Mouse (Mus musculus) hindbrain, embryonic 11.5 days (tissue): ENCODE measurements around the gene Zhx3. TPM values are rescaled to one million over a fixed set of nuclear protein-coding genes. Genes with fewer than 3 reads are reported as not detected.

Experiments
- ATAC-seq: fragments of 200-750 bp; cut with Nextera tagmentation; 2 replicates; pipeline ENCODE4 v1.8.0; 2017; ENCODE audit warnings: mild to moderate bottlenecking, moderate TSS enrichment, moderate library complexity; ENCODE audit not compliant: low FRiP score
- DNase-seq: peaks from one replicate; pipeline ENCODE4 v3.0.0-alpha.2; 2015; ENCODE audit warnings: low spot score
- H3K27ac ChIP-seq: fragments of 300-500 bp; sonication (generic); 2 replicates; pipeline ENCODE4 v1.5.1; 2014; ENCODE audit warnings: mild to moderate bottlenecking, low read depth, low read length
- H3K27me3 ChIP-seq: fragments of 300-500 bp; sonication (generic); 2 replicates; pipeline ENCODE4 v1.6.1; 2014; ENCODE audit warnings: mild to moderate bottlenecking, low read length, moderate library complexity, mixed read lengths; ENCODE audit not compliant: control insufficient read depth, insufficient read depth
- H3K36me3 ChIP-seq: fragments of 300-500 bp; sonication (generic); 2 replicates; pipeline ENCODE4 v1.6.1; 2014; ENCODE audit warnings: mild to moderate bottlenecking, low read length, moderate library complexity, mixed read lengths; ENCODE audit not compliant: control insufficient read depth, insufficient read depth
- H3K4me1 ChIP-seq: fragments of 300-500 bp; sonication (generic); replicated peaks from 2 replicates; pipeline ENCODE4 v1.6.1; 2014; ENCODE audit warnings: low read length, mixed read lengths; ENCODE audit not compliant: control insufficient read depth, insufficient read depth
- H3K4me2 ChIP-seq: fragments of 300-500 bp; sonication (generic); replicated peaks from 2 replicates; pipeline ENCODE4 v1.6.1; 2014; ENCODE audit warnings: mild to moderate bottlenecking, low read depth, low read length
- H3K4me3 ChIP-seq: fragments of 300-500 bp; sonication (generic); 2 replicates; pipeline ENCODE4 v1.5.1; 2014; ENCODE audit warnings: low read depth, low read length
- H3K9ac ChIP-seq: fragments of 300-500 bp; sonication (generic); 2 replicates; pipeline ENCODE4 v1.6.1; 2014; ENCODE audit warnings: low read depth, low read length
- H3K9me3 ChIP-seq: fragments of 300-500 bp; sonication (generic); 2 replicates; pipeline ENCODE4 v1.6.1; 2016; ENCODE audit warnings: low read length; ENCODE audit not compliant: control insufficient read depth
- WGBS: fragments of 180-500 bp; shearing (Covaris S2); extraction: QIAGEN DNeasy Blood & Tissue Kit; methylation state at CpG from one replicate; pipeline ENCODE4 v1.1.7; 2014; 5-methylcytosine and 5-hydroxymethylcytosine counted together
- polyA plus RNA-seq: library from polyadenylated mRNA; unstranded; fragments of >200 nt; fragmentation: Nextera tagmentation; extraction: Ambion mirVana; gene quantifications from 2 replicates; pipeline ENCODE4 v1.2.1, GENCODE M21; 2014

Gene Zhx3
- polyA plus RNA-seq, 1 experiment from 2014 or later: 11.0 TPM

GRCm38 (mm10) chr2:160806091-160806521, 66.7 kb downstream of the Zhx3 start:
- Histone ChIP-seq H3K4me1 (no peaks in the 10 kb centered on the region), H3K9me3 (no peaks in the 10 kb centered on the region), H3K4me3 (no peak overlapping the region), H3K36me3 (no peaks in the 10 kb centered on the region), H3K27me3 (no peaks in the 10 kb centered on the region), H3K27ac (no peak overlapping the region), H3K4me2 (no peak overlapping the region), H3K9ac (no peak overlapping the region)
- 70% methylated on average over 3 of the region's 3 CpGs for WGBS
- no peak for ATAC-seq
- no peak for DNase-seq

GRCm38 (mm10) chr2:160804794-160805527, 67.8 kb downstream of the Zhx3 start:
- no peak for ATAC-seq
- Histone ChIP-seq H3K4me3 (no peak overlapping the region), H3K27ac (no peak overlapping the region), H3K4me1 (no peaks in the 10 kb centered on the region), H3K9ac (no peak overlapping the region), H3K36me3 (no peaks in the 10 kb centered on the region), H3K4me2 (no peak overlapping the region), H3K9me3 (no peaks in the 10 kb centered on the region), H3K27me3 (no peaks in the 10 kb centered on the region)
- DNase-seq: no peak
- 50% methylated on average over 4 of the region's 4 CpGs for WGBS

- Histone ChIP-seq H3K4me1 (no peaks in the 10 kb centered on the region), H3K36me3 (no peaks in the 10 kb centered on the region), H3K4me2 (no peak overlapping the region), H3K4me3 (no peak overlapping the region), H3K9me3 (no peaks in the 10 kb centered on the region), H3K9ac (no peak overlapping the region), H3K27ac (no peak overlapping the region), H3K27me3 (no peaks in the 10 kb centered on the region)
- ATAC-seq (no peak), DNase-seq (no peak)
- WGBS: 91% methylated on average over 3 of the region's 3 CpGs
Observed at GRCm38 (mm10) chr2:160802326-160802725, 70.5 kb downstream of the Zhx3 start.

GRCm38 (mm10) chr2:160800967-160801366, 71.8 kb downstream of the Zhx3 start:
- Histone ChIP-seq H3K9ac (no peak overlapping the region), H3K4me2 (no peak overlapping the region), H3K27ac (no peak overlapping the region), H3K4me1 (no peaks in the 10 kb centered on the region), H3K4me3 (no peak overlapping the region), H3K27me3 (no peaks in the 10 kb centered on the region), H3K36me3 (no peaks in the 10 kb centered on the region), H3K9me3 (no peaks in the 10 kb centered on the region)
- ATAC-seq (no peak), DNase-seq (no peak)
- WGBS: 87% methylated on average over 1 of the region's 1 CpGs

- H3K4me3 ChIP-seq: no peak overlapping the region
- DNase-seq: no peak
- WGBS: 87% methylated on average over 1 of the region's 1 CpGs
- H3K4me1 ChIP-seq: no peaks in the 10 kb centered on the region
- no peak overlapping the region for H3K4me2 ChIP-seq
- H3K9me3 ChIP-seq: no peaks in the 10 kb centered on the region
- H3K27me3 ChIP-seq: no peaks in the 10 kb centered on the region
- H3K36me3 ChIP-seq: no peaks in the 10 kb centered on the region
- H3K27ac ChIP-seq: no peak overlapping the region
- ATAC-seq: no peak
- H3K9ac ChIP-seq: no peak overlapping the region
Observed at GRCm38 (mm10) chr2:160798206-160798605, 74.6 kb downstream of the Zhx3 start.

GRCm38 (mm10) chr2:160796973-160797372, 75.8 kb downstream of the Zhx3 start:
- no peak for DNase-seq
- no peaks in the 10 kb centered on the region for H3K27me3 ChIP-seq
- no peak overlapping the region for H3K27ac ChIP-seq
- no peak overlapping the region for H3K4me2 ChIP-seq
- 77% methylated on average over 2 of the region's 2 CpGs for WGBS
- H3K36me3 ChIP-seq: no peaks in the 10 kb centered on the region
- ATAC-seq: no peak
- no peak overlapping the region for H3K4me3 ChIP-seq
- H3K9me3 ChIP-seq: no peaks in the 10 kb centered on the region
- no peaks in the 10 kb centered on the region for H3K4me1 ChIP-seq
- H3K9ac ChIP-seq: no peak overlapping the region

GRCm38 (mm10) chr2:160793117-160793516, 79.7 kb downstream of the Zhx3 start:
- ATAC-seq: no peak

GRCm38 (mm10) chr2:160789741-160790140, 83.1 kb downstream of the Zhx3 start:
- no peaks in the 10 kb centered on the region for H3K4me1 ChIP-seq
- no peak overlapping the region for H3K4me2 ChIP-seq
- H3K36me3 ChIP-seq: no peaks in the 10 kb centered on the region
- H3K27ac ChIP-seq: no peak overlapping the region
- DNase-seq: no peak
- H3K4me3 ChIP-seq: no peak overlapping the region
- H3K9me3 ChIP-seq: no peaks in the 10 kb centered on the region
- no peaks in the 10 kb centered on the region for H3K27me3 ChIP-seq
- ATAC-seq: no peak
- no peak overlapping the region for H3K9ac ChIP-seq

More at GRCm38 (mm10) chr2:160793117-160793516, 79.7 kb downstream of the Zhx3 start:
- H3K36me3 ChIP-seq: no peaks in the 10 kb centered on the region
- H3K9me3 ChIP-seq: no peaks in the 10 kb centered on the region
- no peaks in the 10 kb centered on the region for H3K4me1 ChIP-seq
- H3K4me2 ChIP-seq: no peak overlapping the region
- 88% methylated on average over 2 of the region's 2 CpGs for WGBS
- no peak overlapping the region for H3K9ac ChIP-seq
- no peak for DNase-seq
- no peak overlapping the region for H3K27ac ChIP-seq
- no peak overlapping the region for H3K4me3 ChIP-seq
- no peaks in the 10 kb centered on the region for H3K27me3 ChIP-seq

- H3K4me1 ChIP-seq: no peaks in the 10 kb centered on the region
- no peak overlapping the region for H3K4me2 ChIP-seq
- no peak overlapping the region for H3K4me3 ChIP-seq
- no peak overlapping the region for H3K9ac ChIP-seq
- H3K36me3 ChIP-seq: no peaks in the 10 kb centered on the region
- 87% methylated on average over 1 of the region's 1 CpGs for WGBS
- no peaks in the 10 kb centered on the region for H3K27me3 ChIP-seq
- no peaks in the 10 kb centered on the region for H3K9me3 ChIP-seq
- no peak overlapping the region for H3K27ac ChIP-seq
- DNase-seq (no peak), ATAC-seq (no peak)
Observed at GRCm38 (mm10) chr2:160789046-160789445, 83.8 kb downstream of the Zhx3 start.
